Mouse (Mus musculus) midbrain, embryonic 11.5 days (tissue): Measurements from ENCODE around the gene Allc. TPM values are rescaled to one million over a fixed set of nuclear protein-coding genes. Genes with fewer than 3 reads are reported as not detected.

ENCODE experiments used
- ATAC-seq: fragments of 200-750 bp; cut with Nextera tagmentation; 2 replicates; pipeline ENCODE4 v1.8.0; 2017; ENCODE audit warnings: moderate TSS enrichment, moderate library complexity; ENCODE audit not compliant: low FRiP score
- DNase-seq: peaks from one replicate; pipeline ENCODE4 v3.0.0; 2015; ENCODE audit warnings: low spot score; ENCODE audit errors: missing footprints
- H3K27ac ChIP-seq: fragments of 300-500 bp; sonication (generic); 2 replicates; pipeline ENCODE4 v1.5.1; 2014; ENCODE audit warnings: low read depth, low read length
- H3K27me3 ChIP-seq: fragments of 300-500 bp; sonication (generic); 2 replicates; pipeline ENCODE4 v1.6.1; 2014; ENCODE audit warnings: mild to moderate bottlenecking, low read length, moderate library complexity, mixed read lengths; ENCODE audit not compliant: control insufficient read depth, insufficient read depth
- H3K36me3 ChIP-seq: fragments of 300-500 bp; sonication (generic); 2 replicates; pipeline ENCODE4 v1.6.1; 2014; ENCODE audit warnings: mild to moderate bottlenecking, low read length, moderate library complexity, mixed read lengths; ENCODE audit not compliant: control insufficient read depth, insufficient read depth
- H3K4me1 ChIP-seq: fragments of 300-500 bp; sonication (generic); 2 replicates; pipeline ENCODE4 v1.6.1; 2014; ENCODE audit warnings: low read length; ENCODE audit not compliant: control insufficient read depth, insufficient read depth
- H3K4me2 ChIP-seq: fragments of 300-500 bp; sonication (generic); 2 replicates; pipeline ENCODE4 v1.6.1; 2014; ENCODE audit warnings: mild to moderate bottlenecking, moderate library complexity
- H3K4me3 ChIP-seq: fragments of 300-500 bp; sonication (generic); 2 replicates; pipeline ENCODE4 v1.5.1; 2014; ENCODE audit warnings: low read depth, low read length
- H3K9ac ChIP-seq: fragments of 300-500 bp; sonication (generic); 2 replicates; pipeline ENCODE4 v1.6.1; 2014; ENCODE audit warnings: low read length
- H3K9me3 ChIP-seq: fragments of 300-500 bp; sonication (generic); 2 replicates; pipeline ENCODE4 v1.6.1; 2016; ENCODE audit warnings: low read length; ENCODE audit not compliant: control insufficient read depth
- whole genome bisulfite sequencing: fragments of 180-500 bp; shearing (Covaris S2); extraction: QIAGEN DNeasy Blood & Tissue Kit; methylation state at CpG from one replicate; pipeline ENCODE4 v1.1.7; 2014; 5-methylcytosine and 5-hydroxymethylcytosine counted together
- polyA plus RNA-seq: library from polyadenylated mRNA; unstranded; fragments of >200 nt; fragmentation: Nextera tagmentation; extraction: Ambion mirVana; gene quantifications from 2 replicates; pipeline ENCODE4 v1.2.1, GENCODE M21; 2014

Allc gene
- polyA plus RNA-seq, 1 experiment from 2014 or later = not detected

GRCm38 (mm10) chr12:28596851-28597250 is 14.5 kb upstream of the Allc start:
- Histone ChIP-seq H3K27ac (no peak overlapping the region), H3K4me1 (no peaks in the 10 kb centered on the region), H3K27me3 (no peaks in the 10 kb centered on the region), H3K4me2 (no peak overlapping the region), H3K9ac (no peak overlapping the region), H3K4me3 (no peak overlapping the region), H3K36me3 (no peaks in the 10 kb centered on the region), H3K9me3 (no peaks in the 10 kb centered on the region)
- DNase-seq = no peak
- no peak for ATAC-seq

- Histone ChIP-seq H3K4me2 (no peak overlapping the region), H3K9me3 (no peaks in the 10 kb centered on the region), H3K27ac (no peak overlapping the region), H3K9ac (no peak overlapping the region), H3K36me3 (no peaks in the 10 kb centered on the region), H3K4me1 (peaks cover 3% of the 10 kb centered on the region; the same call in 1 of the 2 replicates), H3K4me3 (no peak overlapping the region), H3K27me3 (no peaks in the 10 kb centered on the region; the same call in 1 of the 2 replicates)
- WGBS = 59% methylated on average over 13 of the region's 13 CpGs
- ATAC-seq (no peak), DNase-seq (no peak)
Measured at GRCm38 (mm10) chr12:28590428-28590827, 8.1 kb upstream of the Allc start.

GRCm38 (mm10) chr12:28589090-28589868 is 7.0 kb upstream of the Allc start:
- H3K27ac ChIP-seq = no peak overlapping the region
- no peaks in the 10 kb centered on the region for H3K36me3 ChIP-seq
- H3K4me1 ChIP-seq = peaks cover 3% of the 10 kb centered on the region; the same call in 1 of the 2 replicates
- H3K4me3 ChIP-seq = peak overlapping the region; percentile 28
- H3K4me2 ChIP-seq = peak overlapping the region; percentile 47
- WGBS = 8% methylated on average over 23 of the region's 24 CpGs
- ATAC-seq = peak; percentile 88
- peak overlapping the region; percentile 50 for H3K9ac ChIP-seq
- peak; percentile 96 for DNase-seq
- H3K9me3 ChIP-seq = no peaks in the 10 kb centered on the region
- H3K27me3 ChIP-seq = no peaks in the 10 kb centered on the region; the same call in 1 of the 2 replicates

- Histone ChIP-seq H3K9ac (no peak overlapping the region), H3K4me3 (no peak overlapping the region), H3K27ac (no peak overlapping the region), H3K4me1 (peaks cover 3% of the 10 kb centered on the region; the same call in 1 of the 2 replicates), H3K9me3 (no peaks in the 10 kb centered on the region), H3K36me3 (no peaks in the 10 kb centered on the region), H3K4me2 (no peak overlapping the region), H3K27me3 (no peaks in the 10 kb centered on the region; the same call in 1 of the 2 replicates)
- DNase-seq (no peak), ATAC-seq (no peak; the same call in 1 of the 2 replicates)
- WGBS = 74% methylated on average over 6 of the region's 6 CpGs
Measured at GRCm38 (mm10) chr12:28587949-28588348, 5.6 kb upstream of the Allc start.

- H3K27ac ChIP-seq = no peak overlapping the region
- DNase-seq (no peak), ATAC-seq (no peak)
- WGBS = 78% methylated on average over 3 of the region's 3 CpGs
- H3K4me1 ChIP-seq = no peaks in the 10 kb centered on the region; the same call in 1 of the 2 replicates
- H3K36me3 ChIP-seq = no peaks in the 10 kb centered on the region
- no peak overlapping the region for H3K4me3 ChIP-seq
- no peaks in the 10 kb centered on the region for H3K9me3 ChIP-seq
- H3K4me2 ChIP-seq = no peak overlapping the region
- no peaks in the 10 kb centered on the region for H3K27me3 ChIP-seq
- H3K9ac ChIP-seq = no peak overlapping the region
Measured at GRCm38 (mm10) chr12:28584036-28584435, 1.7 kb upstream of the Allc start.

GRCm38 (mm10) chr12:28579132-28579531 is 3.2 kb downstream of the Allc start:
- Histone ChIP-seq H3K36me3 (no peaks in the 10 kb centered on the region), H3K4me2 (no peak overlapping the region), H3K4me3 (no peak overlapping the region), H3K9me3 (no peaks in the 10 kb centered on the region), H3K27ac (no peak overlapping the region), H3K9ac (no peak overlapping the region), H3K4me1 (no peaks in the 10 kb centered on the region), H3K27me3 (no peaks in the 10 kb centered on the region)
- DNase-seq (peak; percentile 84), ATAC-seq (no peak)
- 40% methylated on average over 4 of the region's 4 CpGs for WGBS

DNA sequence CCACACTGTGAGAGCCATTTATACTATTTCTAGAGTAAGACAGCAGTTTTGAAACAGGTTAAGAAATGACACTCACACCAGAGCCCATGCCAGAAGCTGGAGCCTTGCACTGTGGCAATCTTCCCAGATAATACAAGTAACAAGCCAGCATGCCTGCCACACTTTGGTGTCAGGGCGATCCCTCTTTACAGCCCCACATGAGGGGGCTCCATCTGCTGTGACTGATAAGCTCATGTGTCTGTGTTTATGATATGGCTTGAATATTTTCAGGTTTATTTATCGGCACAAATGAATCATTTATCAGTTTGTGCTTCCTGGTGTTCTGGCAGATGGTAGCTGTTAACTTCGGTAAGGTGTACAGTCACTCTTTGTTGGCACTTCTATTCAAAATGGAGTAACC is 4.2 kb downstream of the Allc start:
- H3K4me3 ChIP-seq = no peak overlapping the region
- ATAC-seq = no peak
- peak; percentile 12 for DNase-seq
- no peaks in the 10 kb centered on the region for H3K36me3 ChIP-seq
- H3K9ac ChIP-seq = no peak overlapping the region
- H3K9me3 ChIP-seq = no peaks in the 10 kb centered on the region
- no peaks in the 10 kb centered on the region for H3K27me3 ChIP-seq
- H3K4me1 ChIP-seq = no peaks in the 10 kb centered on the region
- H3K4me2 ChIP-seq = no peak overlapping the region
- WGBS = 93% methylated on average over 3 of the region's 3 CpGs
- no peak overlapping the region for H3K27ac ChIP-seq

- Histone ChIP-seq H3K9ac (no peak overlapping the region), H3K36me3 (no peaks in the 10 kb centered on the region), H3K9me3 (no peaks in the 10 kb centered on the region), H3K4me3 (no peak overlapping the region), H3K27ac (no peak overlapping the region), H3K27me3 (no peaks in the 10 kb centered on the region), H3K4me1 (no peaks in the 10 kb centered on the region), H3K4me2 (no peak overlapping the region)
- 76% methylated on average over 6 of the region's 6 CpGs for WGBS
- ATAC-seq (no peak), DNase-seq (peak; percentile 12)
Measured at GRCm38 (mm10) chr12:28575366-28576070, 6.8 kb downstream of the Allc start.

- Histone ChIP-seq H3K4me1 (no peaks in the 10 kb centered on the region), H3K36me3 (no peaks in the 10 kb centered on the region), H3K4me2 (no peak overlapping the region), H3K4me3 (no peak overlapping the region), H3K27ac (no peak overlapping the region), H3K9ac (no peak overlapping the region), H3K27me3 (no peaks in the 10 kb centered on the region), H3K9me3 (no peaks in the 10 kb centered on the region)
- DNase-seq (peak; percentile 66), ATAC-seq (no peak)
- WGBS = 88% methylated on average over 2 of the region's 2 CpGs
Measured at GRCm38 (mm10) chr12:28572241-28572640, 10.1 kb downstream of the Allc start.
